ENCODE assay signal across 31 mouse cellular contexts in the genomic region with DNA sequence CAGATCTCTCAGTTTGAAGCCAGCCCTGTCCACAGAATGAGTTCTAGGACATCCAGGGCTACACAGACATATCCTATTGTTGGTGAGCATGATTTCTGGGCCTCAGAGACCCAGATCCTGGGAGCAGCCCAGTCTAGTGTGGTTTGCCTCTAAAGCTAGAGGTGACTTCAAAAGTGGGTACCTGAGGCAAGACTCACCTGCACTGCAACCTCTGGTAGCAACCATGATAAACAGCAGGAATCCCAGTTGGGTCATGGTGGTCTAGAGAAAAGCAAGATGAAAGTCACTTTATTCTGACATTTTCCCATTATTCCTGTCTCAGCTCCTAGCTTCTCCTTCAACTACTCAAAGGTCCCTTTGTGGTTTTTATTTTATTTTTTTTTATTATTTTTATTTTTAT. TPM values are rescaled to one million over a fixed set of nuclear protein-coding genes. Genes with fewer than 3 reads are reported as not detected.
"Had no signal": no experiment of that assay in that cellular context is flagged by ENCODE, and none has a peak within 500 bp of the region (broad histone marks: within the 10 kb centered on the region; RNA-seq: fewer than 3 reads in every experiment).

No protein-coding gene starts in this region.

- DNase-seq: gastrocnemius, adult 2 months; gastrocnemius, postnatal 10 days; gastrocnemius, postnatal 25 days; heart, adult 18-20 months; heart, postnatal 10 days; heart, postnatal 4 days; kidney, adult 8-10 months; kidney, postnatal 10 days; kidney, postnatal 36 days; layer of hippocampus, adult 9-11 months; layer of hippocampus, postnatal 36 days; left cerebral cortex, postnatal 4 days had no signal

- ATAC-seq: hindbrain, embryonic 16.5 days; inflammation-experienced regulatory T-cells, adult 6 months; intestine, embryonic 15.5 days; intestine, postnatal 0 days; liver, embryonic 12.5 days had no signal

- H3K4me3 ChIP-seq: gastrocnemius, adult 2 months; heart, embryonic 10.5 days; heart, embryonic 12.5 days; hindbrain, embryonic 10.5 days; hindbrain, embryonic 12.5 days; intestine, embryonic 15.5 days; limb, embryonic 13.5 days; limb, embryonic 15.5 days; liver, embryonic 12.5 days had no signal

- H3K9me3 ChIP-seq: heart, embryonic 10.5 days; heart, embryonic 12.5 days; intestine, embryonic 15.5 days; limb, embryonic 15.5 days had no signal

- H3K9ac ChIP-seq: heart, embryonic 12.5 days; hindbrain, embryonic 12.5 days; hindbrain, embryonic 14.5 days; intestine, embryonic 15.5 days; limb, embryonic 13.5 days; limb, embryonic 15.5 days; liver, embryonic 12.5 days; liver, embryonic 14.5 days had no signal

- H3K4me2 ChIP-seq: heart, embryonic 12.5 days; hindbrain, embryonic 12.5 days; hindbrain, embryonic 14.5 days; intestine, embryonic 15.5 days; limb, embryonic 13.5 days; limb, embryonic 15.5 days; liver, embryonic 12.5 days had no signal

- H3K27ac ChIP-seq: gastrocnemius, adult 2 months; heart, embryonic 10.5 days; hindbrain, embryonic 10.5 days; hindbrain, embryonic 12.5 days; hindbrain, embryonic 14.5 days; intestine, embryonic 15.5 days; limb, embryonic 13.5 days; limb, embryonic 15.5 days; liver, embryonic 12.5 days; liver, embryonic 14.5 days had no signal

- H3K4me1 ChIP-seq: heart, embryonic 10.5 days; heart, embryonic 12.5 days; hindbrain, embryonic 10.5 days; hindbrain, embryonic 12.5 days; intestine, embryonic 15.5 days; limb, embryonic 13.5 days; limb, embryonic 15.5 days; liver, embryonic 12.5 days had no signal

- H3K36me3 ChIP-seq: heart, embryonic 10.5 days; heart, embryonic 12.5 days; hindbrain, embryonic 10.5 days; hindbrain, embryonic 12.5 days; intestine, embryonic 15.5 days; limb, embryonic 13.5 days; limb, embryonic 15.5 days; liver, embryonic 12.5 days had no signal

- H3K27me3 ChIP-seq: heart, embryonic 12.5 days; hindbrain, embryonic 12.5 days; intestine, embryonic 15.5 days; limb, embryonic 13.5 days; limb, embryonic 15.5 days had no signal

RNA-seq across cellular contexts. Expression of a gene that starts 0.5 kb away (rescaled TPM):
- polyA plus RNA-seq: heart, embryonic 10.5 days; heart, embryonic 12.5 days; heart, embryonic 14.5 days; hindbrain, embryonic 10.5 days; hindbrain, embryonic 12.5 days; hindbrain, embryonic 14.5 days; hindbrain, embryonic 16.5 days; inflammation-experienced regulatory T-cells, adult 6 months; intestine, embryonic 15.5 days; kidney, embryonic 14.5 days; kidney, embryonic 16.5 days; limb, embryonic 11.5 days; limb, embryonic 13.5 days; limb, embryonic 15.5 days; liver, adult 2 months; liver, embryonic 12.5 days; liver, embryonic 14.5 days; liver, embryonic 16.5 days had no signal

RNA-seq across cellular contexts. Expression of a gene that starts 24.4 kb away (rescaled TPM):
- polyA plus RNA-seq: heart, embryonic 12.5 days; heart, embryonic 14.5 days; hindbrain, embryonic 10.5 days; hindbrain, embryonic 14.5 days; hindbrain, embryonic 16.5 days; kidney, embryonic 14.5 days; limb, embryonic 11.5 days had no signal
